Mouse (Mus musculus) right cerebral cortex, adult 2 months (tissue): ENCODE results near the gene Rhbdl3.

Experiments
- DNase-seq, 2 experiments: peaks; one replicate each; pipeline ENCODE4 v3.0.0; 2021 to 2022; ENCODE audit warnings: low spot score in 2 of 2

Rhbdl3 gene

GRCm38 (mm10) chr11:80300551-80301315, at the start of gene Rhbdl3:
Rhbdl3 (plus strand) TSS chr11:80300912.
- peak; percentile 40 to 52 for DNase-seq

DNA sequence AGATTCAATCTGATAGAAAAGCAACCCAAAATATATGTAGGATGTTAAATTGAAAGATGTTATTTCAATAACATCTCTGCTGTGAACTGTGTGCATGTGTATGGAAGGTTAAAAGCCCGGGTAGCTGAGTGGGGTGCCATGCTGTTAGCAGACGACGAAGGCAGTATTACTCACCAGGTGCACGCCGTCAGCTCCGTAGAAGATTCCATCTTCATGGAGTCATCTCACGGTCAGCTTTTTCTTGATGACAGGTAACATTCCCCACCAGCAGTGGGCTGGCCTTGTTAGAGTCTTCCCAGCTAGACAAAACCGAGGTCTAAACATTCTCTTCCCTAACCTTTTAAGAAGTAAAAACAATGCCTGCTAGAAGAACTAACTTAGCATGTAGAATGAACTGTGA, 36.6 kb upstream of the Rhbdl3 start:
- no peak for DNase-seq

- DNase-seq, result no peak
These were observed 29.6 kb upstream of the Rhbdl3 start for GRCm38 (mm10) chr11:80271096-80271495.

GRCm38 (mm10) chr11:80275011-80275410, 25.7 kb upstream of the Rhbdl3 start:
- DNase-seq, result no peak

DNA sequence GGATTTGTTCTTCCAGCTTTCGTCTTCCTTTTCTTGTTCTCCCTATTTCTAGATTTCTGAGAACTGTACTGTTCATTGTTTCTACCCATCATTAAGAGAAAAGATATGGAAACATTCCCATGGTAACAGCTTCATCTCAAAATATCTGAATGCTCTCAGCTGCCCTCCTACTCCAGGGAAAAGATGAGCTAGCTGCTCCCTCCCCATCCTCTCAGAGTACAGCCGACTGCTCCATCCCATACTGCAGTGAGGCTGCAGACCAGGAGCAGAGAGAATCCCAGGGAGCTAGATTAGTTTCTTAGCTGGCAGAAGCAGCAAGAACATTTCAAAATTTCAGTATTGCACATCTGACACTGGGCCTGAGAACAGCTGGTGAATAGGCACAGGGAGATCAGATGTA, 22.7 kb upstream of the Rhbdl3 start:
- DNase-seq, result peak in 1 of 2 experiments; percentile 46

- no peak for DNase-seq
These were observed 16.9 kb upstream of the Rhbdl3 start for GRCm38 (mm10) chr11:80283786-80284185.

GRCm38 (mm10) chr11:80284641-80285040, 16.1 kb upstream of the Rhbdl3 start:
- no peak for DNase-seq

- peak; percentile 84 to 88 for DNase-seq
These were observed 13.6 kb upstream of the Rhbdl3 start for GRCm38 (mm10) chr11:80287150-80287549.

- peak; percentile 69 to 77 for DNase-seq
These were observed 10.8 kb upstream of the Rhbdl3 start for GRCm38 (mm10) chr11:80289701-80290445.

DNA sequence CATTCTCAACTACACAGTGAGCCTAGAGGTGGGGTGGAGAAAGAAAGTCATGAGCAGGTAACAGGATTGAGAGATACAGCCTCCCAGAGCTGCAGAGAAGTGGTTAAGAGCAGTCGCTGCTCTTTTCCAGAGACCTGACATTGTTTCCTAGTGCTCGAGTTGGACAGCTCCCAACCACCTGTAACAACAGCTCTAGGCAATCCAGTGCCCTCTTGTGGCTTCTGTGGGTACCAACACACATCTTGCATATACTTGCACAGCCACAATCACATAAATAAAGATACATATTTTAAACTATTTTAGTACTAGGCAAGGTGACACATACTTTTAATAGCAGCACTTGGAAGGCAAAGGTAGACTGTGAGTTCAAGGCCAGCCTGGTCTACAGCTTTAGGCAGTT, 9.7 kb upstream of the Rhbdl3 start:
- DNase-seq, result no peak

DNA sequence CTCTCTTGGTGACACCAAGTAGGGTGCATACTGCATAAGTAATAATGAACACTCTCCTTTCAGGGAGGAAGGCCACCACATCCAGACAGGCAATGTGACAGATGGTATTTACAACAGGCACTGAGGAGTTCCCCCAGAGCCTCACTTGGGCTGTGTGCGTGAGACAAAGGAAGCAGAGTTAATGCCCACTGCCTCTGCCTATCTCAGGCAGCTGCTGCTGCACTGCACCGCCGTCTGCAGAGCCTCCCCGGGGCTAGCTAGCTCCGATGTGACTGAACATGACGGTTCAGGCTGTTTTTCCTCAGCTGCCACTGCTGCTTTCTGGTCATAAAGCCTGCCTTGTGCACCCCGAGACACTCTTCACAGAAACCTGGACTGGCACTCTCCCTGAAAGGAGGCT, 8.2 kb upstream of the Rhbdl3 start:
- DNase-seq, result no peak

DNA sequence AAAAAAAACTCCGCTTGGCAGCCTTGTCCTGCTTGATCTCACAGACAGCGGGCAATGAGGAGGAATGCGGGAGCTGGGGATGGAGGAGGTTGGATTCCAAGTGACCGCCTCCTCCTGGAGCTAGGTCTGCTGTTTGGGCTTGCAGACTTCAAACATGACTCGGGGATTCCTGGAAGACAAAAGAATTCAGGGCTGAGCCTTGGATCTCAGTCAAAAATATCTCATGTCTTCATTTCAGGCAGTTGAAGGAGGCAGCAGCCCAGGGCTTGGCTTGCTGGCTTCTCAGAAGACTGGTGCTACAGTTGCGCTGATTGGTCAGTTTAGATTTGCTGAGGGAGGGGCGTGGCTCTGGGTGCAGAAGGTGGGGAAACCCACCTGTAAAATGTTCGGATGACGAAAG, 5.6 kb upstream of the Rhbdl3 start:
- no peak for DNase-seq

GRCm38 (mm10) chr11:80295785-80296184, 4.9 kb upstream of the Rhbdl3 start:
- DNase-seq, result no peak

GRCm38 (mm10) chr11:80299513-80300235, 1.0 kb upstream of the Rhbdl3 start:
- DNase-seq, result peak in 1 of 2 experiments; percentile 44

DNA sequence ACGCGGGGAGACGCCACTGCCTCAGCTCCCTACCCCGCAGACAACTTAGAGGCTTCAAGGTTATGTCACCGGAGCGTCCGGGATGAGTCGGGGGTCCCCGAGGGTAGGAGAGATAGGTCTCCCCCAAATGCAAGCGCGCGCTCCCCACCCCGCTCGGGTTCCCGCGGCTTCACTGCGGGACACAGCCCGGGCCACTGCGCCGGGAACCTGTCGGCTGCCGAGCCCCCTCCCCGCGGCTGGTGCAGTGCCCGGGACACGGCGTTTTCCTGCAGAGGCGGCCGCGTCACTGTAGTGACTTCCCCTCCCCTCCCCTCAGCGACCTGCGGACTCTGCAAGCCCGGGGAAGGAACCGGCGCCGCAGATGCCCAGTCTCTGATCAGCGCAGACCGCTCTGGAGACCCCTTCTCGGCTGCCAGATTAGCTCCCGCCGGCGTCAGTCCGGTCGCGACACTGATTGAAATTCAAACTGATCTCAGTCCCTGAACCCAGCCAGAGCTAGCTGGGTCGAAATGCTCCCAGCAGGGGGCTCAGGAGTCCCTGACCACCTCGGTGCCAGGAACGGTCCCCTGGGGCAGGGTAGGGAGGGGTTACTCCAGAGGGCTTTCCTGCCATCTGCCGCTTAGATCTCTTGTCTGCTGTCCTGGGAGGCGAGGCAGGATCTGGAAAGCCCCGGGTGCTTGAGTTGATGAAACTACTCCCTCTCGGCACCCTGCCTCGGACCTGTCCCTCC, 769 bp downstream of the Rhbdl3 start:
- DNase-seq, result no peak

DNA sequence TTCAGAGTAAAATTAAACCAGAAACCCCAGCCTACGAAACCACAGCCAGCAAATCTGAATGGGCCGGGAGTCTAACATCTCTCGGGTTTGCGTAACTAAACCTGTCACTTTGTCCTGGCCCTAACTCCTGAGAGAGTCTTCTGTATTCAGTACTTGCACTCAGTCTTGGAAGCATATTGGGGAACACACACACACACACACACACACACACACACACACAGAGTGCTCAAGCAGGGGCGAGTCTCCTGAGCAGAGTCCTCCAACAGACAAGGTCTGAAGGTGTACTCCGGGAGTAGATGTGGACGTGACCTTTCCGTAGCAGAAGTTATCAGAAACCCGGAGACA, 1.3 kb downstream of the Rhbdl3 start:
- peak in 1 of 2 experiments; percentile 48 for DNase-seq

DNA sequence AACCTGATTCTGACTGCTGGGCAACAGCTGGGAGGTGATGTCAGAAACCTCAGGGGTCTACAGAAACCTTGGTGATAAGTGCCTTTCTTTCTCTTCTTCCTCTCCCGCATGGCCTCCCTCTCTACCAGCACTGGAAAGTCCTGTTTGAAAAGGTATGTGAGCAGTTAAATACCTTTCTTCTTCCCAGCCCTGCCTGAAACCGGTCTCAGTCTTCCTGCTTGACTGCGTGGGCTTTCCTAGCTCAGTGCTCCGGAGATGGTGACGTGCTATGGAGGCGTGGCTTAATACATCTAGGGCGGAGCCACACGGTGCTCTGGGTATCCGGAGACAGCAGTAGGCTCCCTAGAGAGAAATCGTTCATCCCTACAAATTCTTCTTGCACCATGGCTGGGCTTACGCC, 1.8 kb downstream of the Rhbdl3 start:
- peak; percentile 75 to 85 for DNase-seq

DNA sequence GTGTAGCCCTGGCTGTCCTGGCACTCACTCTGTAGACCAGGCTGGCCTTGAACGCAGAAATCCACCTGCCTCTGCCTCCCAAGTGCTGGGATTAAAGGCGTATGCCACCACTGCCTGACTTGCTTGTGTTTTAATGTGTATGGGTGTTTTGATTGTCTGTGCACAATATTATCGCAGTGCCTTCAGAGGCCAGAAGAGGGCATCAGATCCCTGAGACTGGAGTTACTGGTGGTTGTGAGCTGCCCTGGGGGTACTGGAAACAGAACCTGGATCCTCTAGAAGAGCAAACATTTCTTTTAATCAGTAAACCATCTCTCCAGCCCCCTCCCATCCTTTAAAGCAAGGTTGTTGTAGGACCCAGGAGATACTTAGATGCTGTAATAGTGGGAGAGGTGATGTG, 3.0 kb downstream of the Rhbdl3 start:
- DNase-seq, result no peak

DNA sequence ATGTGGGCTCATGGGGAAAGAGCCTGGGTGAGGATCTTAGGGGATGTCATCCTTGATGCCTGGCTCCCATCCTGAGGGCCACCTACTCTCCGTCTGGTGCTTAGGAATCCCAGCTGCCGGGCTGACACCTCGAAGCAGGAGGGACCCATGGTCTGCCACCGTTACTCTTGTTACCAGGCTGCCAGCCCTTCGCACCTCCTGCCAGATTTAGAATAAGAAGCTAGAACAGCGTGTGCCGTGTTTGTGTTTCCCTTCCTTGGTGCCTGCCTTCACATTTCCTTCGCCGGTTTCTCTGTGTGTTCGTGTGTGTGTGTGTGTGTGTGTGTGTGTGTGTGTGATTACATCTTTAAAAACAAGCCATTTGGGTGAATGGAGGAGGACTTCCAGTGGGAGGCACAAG, 4.1 kb downstream of the Rhbdl3 start:
- peak; percentile 76 for DNase-seq

GRCm38 (mm10) chr11:80308537-80308936, 7.8 kb downstream of the Rhbdl3 start:
- no peak for DNase-seq

- no peak for DNase-seq
These were observed 10.6 kb downstream of the Rhbdl3 start for GRCm38 (mm10) chr11:80311271-80311670.

GRCm38 (mm10) chr11:80312049-80312448, 11.3 kb downstream of the Rhbdl3 start:
- no peak for DNase-seq
